Mouse (Mus musculus) CH12.LX (cell line): ENCODE results near the gene Gfod2. TPM values are rescaled to one million over a fixed set of nuclear protein-coding genes. Genes with fewer than 3 reads are reported as not detected.

Experiments
- DNase-seq: peaks from one replicate; pipeline ENCODE4 v3.0.0-alpha.2; 2013; ENCODE audit errors: extremely low read depth
- H3K27ac ChIP-seq: 2 replicates; pipeline ENCODE4 v1.5.1; 2012; ENCODE audit warnings: low read depth, mild to moderate bottlenecking, control low read depth, moderate library complexity; ENCODE audit not compliant: insufficient read depth
- H3K27me3 ChIP-seq: replicated peaks from 2 replicates; pipeline ENCODE3; 2012; ENCODE audit warnings: inconsistent platforms
- H3K36me3 ChIP-seq, 2 experiments: replicated peaks in 1 of 2; 2 replicates each; pipeline versions ENCODE3 to v1.6.1; 2012; ENCODE audit warnings: inconsistent platforms in 1 of 2, low read length in 1 of 2, mild to moderate bottlenecking in 1 of 2, mixed read lengths in 1 of 2, moderate library complexity in 1 of 2; ENCODE audit not compliant: control insufficient read depth in 1 of 2, insufficient read depth in 1 of 2
- H3K4me1 ChIP-seq, 2 experiments: 2 replicates each; pipeline ENCODE4 v1.6.1; 2012; ENCODE audit warnings: inconsistent platforms in 1 of 2, moderate library complexity in 1 of 2; ENCODE audit not compliant: insufficient read depth in 2 of 2, control insufficient read depth in 1 of 2
- H3K4me2 ChIP-seq: 2 replicates; pipeline ENCODE4 v1.6.1; 2012; ENCODE audit warnings: low read depth, mild to moderate bottlenecking, control low read depth; ENCODE audit not compliant: poor library complexity, insufficient read depth, severe bottlenecking
- H3K4me3 ChIP-seq, 3 experiments: fragments of 150-350 bp in 1 of 3; sonication (generic) in 1 of 3; replicated peaks in 1 of 3; 2 replicates each; pipeline versions ENCODE3 to v1.5.1; 2011 to 2012; ENCODE audit warnings: low read depth in 2 of 3, low read length in 2 of 3, mild to moderate bottlenecking in 2 of 3, moderate library complexity in 2 of 3, control low read depth in 1 of 3, improper control_type of control experiment in 1 of 3, inconsistent platforms in 1 of 3, mixed read lengths in 1 of 3; ENCODE audit not compliant: poor library complexity in 1 of 3
- H3K79me2 ChIP-seq: replicated peaks from 2 replicates; pipeline ENCODE4 v1.6.1; 2012; ENCODE audit warnings: mild to moderate bottlenecking, moderate library complexity; ENCODE audit not compliant: control insufficient read depth, poor library complexity, insufficient read depth, severe bottlenecking; ENCODE audit errors: extremely low read depth
- H3K9ac ChIP-seq: 2 replicates; pipeline ENCODE4 v1.6.1; 2012; ENCODE audit warnings: low read depth, mild to moderate bottlenecking, control low read depth, moderate library complexity; ENCODE audit not compliant: insufficient read depth
- H3K9me3 ChIP-seq: replicated peaks from 2 replicates; pipeline ENCODE3; 2012; ENCODE audit warnings: low read length, inconsistent platforms, mixed read lengths
- BHLHE40 ChIP-seq: IDR thresholded peaks from 2 replicates; pipeline ENCODE4 v1.6.1; 2011; ENCODE audit warnings: mild to moderate bottlenecking, low read depth, low read length, improper control_type of control experiment
- CHD1 ChIP-seq: IDR thresholded peaks from 2 replicates; pipeline ENCODE4 v1.6.1; 2012; ENCODE audit warnings: low read depth, low read length, improper control_type of control experiment, inconsistent platforms
- CHD2 ChIP-seq: IDR thresholded peaks from 2 replicates; pipeline ENCODE4 v1.6.1; 2011; ENCODE audit warnings: low read length, improper control_type of control experiment
- CTCF ChIP-seq, 2 experiments: IDR thresholded peaks in 1 of 2; conservative IDR thresholded peaks in 1 of 2; 2 replicates each; pipeline ENCODE4 v1.5.1; 2011 to 2012; ENCODE audit warnings: low read depth in 2 of 2, low read length in 2 of 2, improper control_type of control experiment in 1 of 2, inconsistent platforms in 1 of 2, mild to moderate bottlenecking in 1 of 2, moderate library complexity in 1 of 2
- E2F4 ChIP-seq: IDR thresholded peaks from 2 replicates; pipeline ENCODE4 v1.6.1; 2011; ENCODE audit warnings: low read depth, low read length, improper control_type of control experiment; ENCODE audit not compliant: insufficient replicate concordance
- EP300 ChIP-seq: IDR thresholded peaks from 2 replicates; pipeline ENCODE4 v1.6.1; 2011; ENCODE audit warnings: low read length, improper control_type of control experiment
- ETS1 ChIP-seq: conservative IDR thresholded peaks from 2 replicates; pipeline ENCODE4 v1.6.1; 2012; ENCODE audit warnings: low read depth, mild to moderate bottlenecking, inconsistent platforms, low read length, improper control_type of control experiment, moderate library complexity
- GABPA ChIP-seq: IDR thresholded peaks from 2 replicates; pipeline ENCODE4 v1.6.1; 2012; ENCODE audit warnings: low read depth, low read length, improper control_type of control experiment, inconsistent platforms; ENCODE audit not compliant: insufficient replicate concordance
- HCFC1 ChIP-seq: IDR thresholded peaks from 2 replicates; pipeline ENCODE4 v1.6.1; 2012; ENCODE audit warnings: low read depth, mild to moderate bottlenecking, inconsistent platforms, low read length, improper control_type of control experiment
- IRF4 ChIP-seq: IDR thresholded peaks from 2 replicates; pipeline ENCODE4 v1.6.1; 2014; ENCODE audit warnings: low read depth, mild to moderate bottlenecking, inconsistent platforms, low read length, improper control_type of control experiment
- JUN ChIP-seq: IDR thresholded peaks from 2 replicates; pipeline ENCODE4 v1.6.1; 2011; ENCODE audit warnings: low read depth, mild to moderate bottlenecking, low read length, improper control_type of control experiment, moderate library complexity; ENCODE audit not compliant: insufficient read depth
- JUND ChIP-seq: conservative IDR thresholded peaks from 2 replicates; pipeline ENCODE4 v1.6.1; 2011; ENCODE audit warnings: low read depth, low read length, improper control_type of control experiment
- KAT2A ChIP-seq: IDR thresholded peaks from 2 replicates; pipeline ENCODE4 v1.6.1; 2012; ENCODE audit warnings: low read length, improper control_type of control experiment, inconsistent platforms; ENCODE audit not compliant: insufficient replicate concordance
- MAFK ChIP-seq: IDR thresholded peaks from 2 replicates; pipeline ENCODE4 v1.6.1; 2011; ENCODE audit warnings: low read length, improper control_type of control experiment; ENCODE audit not compliant: insufficient replicate concordance
- MAX ChIP-seq: IDR thresholded peaks from 2 replicates; pipeline ENCODE4 v1.6.1; 2011; ENCODE audit warnings: low read length, improper control_type of control experiment
- MAZ ChIP-seq: IDR thresholded peaks from 2 replicates; pipeline ENCODE4 v1.6.1; 2012; ENCODE audit warnings: low read depth, mild to moderate bottlenecking, inconsistent platforms, low read length, improper control_type of control experiment, moderate library complexity
- MYC ChIP-seq: IDR thresholded peaks from 2 replicates; pipeline ENCODE4 v1.6.1; 2011; ENCODE audit warnings: low read depth, mild to moderate bottlenecking, improper control_type of control experiment, low read length
- NELFE ChIP-seq: IDR thresholded peaks from 2 replicates; pipeline ENCODE4 v1.6.1; 2011; ENCODE audit warnings: low read depth, low read length, improper control_type of control experiment
- PAX5 ChIP-seq: IDR thresholded peaks from 2 replicates; pipeline ENCODE4 v1.6.1; 2012; ENCODE audit warnings: low read length, inconsistent platforms, mixed read lengths
- POLR2A ChIP-seq: IDR thresholded peaks from 2 replicates; pipeline ENCODE4 v1.6.1; 2011; ENCODE audit warnings: low read depth, mild to moderate bottlenecking, improper control_type of control experiment, low read length
- RAD21 ChIP-seq: IDR thresholded peaks from 2 replicates; pipeline ENCODE4 v1.6.1; 2011; ENCODE audit warnings: low read depth, mild to moderate bottlenecking, low read length, improper control_type of control experiment, moderate library complexity
- RCOR1 ChIP-seq: conservative IDR thresholded peaks from 2 replicates; pipeline ENCODE4 v1.6.1; 2012; ENCODE audit warnings: low read depth, mild to moderate bottlenecking, inconsistent platforms, low read length, improper control_type of control experiment
- SIN3A ChIP-seq: IDR thresholded peaks from 2 replicates; pipeline ENCODE4 v1.6.1; 2012; ENCODE audit warnings: low read length, improper control_type of control experiment, inconsistent platforms
- SMC3 ChIP-seq: IDR thresholded peaks from 2 replicates; pipeline ENCODE4 v1.6.1; 2011; ENCODE audit warnings: low read depth, low read length, improper control_type of control experiment
- TBP ChIP-seq: conservative IDR thresholded peaks from 2 replicates; pipeline ENCODE4 v1.6.1; 2011; ENCODE audit warnings: low read depth, low read length, improper control_type of control experiment
- TCF12 ChIP-seq: IDR thresholded peaks from 2 replicates; pipeline ENCODE4 v1.6.1; 2014; ENCODE audit warnings: low read depth, mild to moderate bottlenecking, inconsistent platforms, low read length, improper control_type of control experiment
- USF1 ChIP-seq: IDR thresholded peaks from 2 replicates; pipeline ENCODE4 v1.6.1; 2014; ENCODE audit warnings: low read depth, mild to moderate bottlenecking, inconsistent platforms, low read length, improper control_type of control experiment
- ZC3H11A ChIP-seq: IDR thresholded peaks from 2 replicates; pipeline ENCODE4 v1.6.1; 2012; ENCODE audit warnings: low read depth, mild to moderate bottlenecking, inconsistent platforms, low read length, improper control_type of control experiment
- ZKSCAN1 ChIP-seq: IDR thresholded peaks from 2 replicates; pipeline ENCODE4 v1.6.1; 2012; ENCODE audit warnings: low read depth, inconsistent platforms, low read length, improper control_type of control experiment, borderline replicate concordance
- ZNF384 ChIP-seq: IDR thresholded peaks from 2 replicates; pipeline ENCODE4 v1.6.1; 2012; ENCODE audit warnings: low read depth, low read length, improper control_type of control experiment, inconsistent platforms
- dilution Hi-C: fragments of 300-500 bp; cut with MboI; formaldehyde crosslinking; loops from 2 replicates; pipeline ENCODE4 v1.14.3; 2020; ENCODE audit warnings: low sequenced_read_pairs; ENCODE audit not compliant: extremely low pct_unique_long_range_greater_than_20kb, extremely low pct_ligation_motif_present
- in situ Hi-C: fragments of 300-500 bp; cut with MboI; formaldehyde crosslinking; loops from 3 replicates; pipeline ENCODE4 v1.14.3; 2019; ENCODE audit warnings: low sequenced_read_pairs, low pct_ligation_motif_present, low pct_unique_long_range_greater_than_20kb, mixed read lengths
- polyA plus RNA-seq: library from polyadenylated mRNA; unstranded; fragments of >175 nt; gene quantifications from 2 replicates; pipeline ENCODE4 v1.2.1, GENCODE M21; 2012; ENCODE audit warnings: low read depth; ENCODE audit not compliant: insufficient read length
- total RNA-seq, 2 experiments: library from RNA; depleted of rRNA; stranded (reverse); fragments of 300-350 nt in 1 of 2; fragments of >200 nt in 1 of 2; gene quantifications; 2 replicates each; pipeline ENCODE4 v1.2.3; 2012 to 2014

Gene Gfod2
- total and polyA plus RNA-seq, 3 experiments: 1.7 to 3.1 (median 3.1) TPM

DNA sequence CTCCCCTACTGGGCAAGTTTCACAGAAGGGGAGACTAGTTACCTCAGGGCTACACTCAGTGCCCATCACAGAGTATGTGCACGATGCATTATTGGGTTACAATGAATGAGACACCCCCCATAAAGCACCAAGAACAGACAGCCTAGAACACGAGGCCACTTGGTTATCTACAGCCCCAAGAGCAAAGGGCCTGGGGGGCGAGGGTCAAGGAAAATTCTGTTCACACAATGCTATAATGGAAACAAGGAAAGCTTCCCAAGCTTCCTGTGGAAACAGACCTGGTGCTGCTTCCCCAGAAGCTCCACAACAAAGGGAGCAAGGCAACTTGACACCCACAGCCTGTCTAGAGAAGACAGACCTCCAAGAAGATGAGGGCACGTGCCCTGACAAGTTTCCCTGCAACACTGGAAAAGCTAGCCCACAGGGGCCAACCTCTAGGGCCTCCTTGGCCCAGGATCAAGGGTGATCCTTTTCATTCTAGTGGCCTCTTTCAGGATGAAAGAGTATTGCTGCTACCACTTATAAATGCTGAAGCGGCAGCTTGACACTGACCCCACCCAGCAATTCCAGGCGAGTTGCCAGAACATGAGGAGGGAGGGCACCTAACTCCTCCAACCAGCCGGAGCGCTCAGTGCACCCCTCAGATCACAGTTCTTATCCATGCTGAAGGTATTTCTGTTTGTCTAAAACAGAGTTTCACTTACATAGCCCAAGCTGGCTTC, 40.8 kb upstream of the Gfod2 start:
- no peak overlapping the region for H3K4me3 ChIP-seq
- no peak overlapping the region for H3K27ac ChIP-seq

DNA sequence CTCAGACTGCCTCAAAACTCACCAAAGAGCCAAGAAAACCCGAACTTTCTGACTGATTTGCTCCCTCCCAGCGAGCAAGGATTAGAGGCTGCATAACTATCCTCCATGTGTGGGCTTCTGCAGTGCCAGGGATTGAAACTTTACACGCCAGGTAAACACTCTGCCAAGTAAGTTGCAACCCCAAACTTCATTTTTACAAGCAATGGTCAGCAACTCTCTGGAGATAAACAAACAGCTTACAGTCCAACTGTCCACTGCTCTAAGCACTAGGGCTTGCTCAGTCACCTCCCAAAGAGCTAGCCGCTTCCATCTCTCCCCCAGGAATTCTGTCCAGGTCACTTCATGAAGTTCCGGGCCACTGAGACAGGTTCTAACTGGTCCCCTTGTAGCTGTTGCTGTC, 39.9 kb upstream of the Gfod2 start:
- Histone ChIP-seq H3K79me2 (no peaks in the 10 kb centered on the region; the same call in 1 of the 2 replicates), H3K9ac (no peak overlapping the region), H3K27ac (no peak overlapping the region), H3K27me3 (no peaks in the 10 kb centered on the region), H3K4me2 (no peak overlapping the region), H3K4me1 (peaks cover 7 to 26% of the 10 kb centered on the region in 2 experiments), H3K9me3 (no peaks in the 10 kb centered on the region), H3K36me3 (peaks cover 4 to 56% of the 10 kb centered on the region in 2 experiments), H3K4me3 (no peak overlapping the region)
- in situ Hi-C loops: loop anchor here (5.0 kb wide), 1 partner anchor 36 kb away; no protein-coding TSS in a partner anchor
- dilution Hi-C loops: no loop called here
- DNase-seq: no peak
- TF ChIP-seq TCF12 (no peak), JUN (no peak), BHLHE40 (no peak), KAT2A (no peak), E2F4 (no peak), JUND (no peak), CHD1 (no peak), SMC3 (no peak), PAX5 (no peak), MAFK (no peak), MAZ (no peak), ZNF384 (no peak), IRF4 (no peak), SIN3A (no peak), RCOR1 (no peak), ETS1 (no peak), NELFE (no peak), HCFC1 (no peak)

More for the DNA sequence above, 40.8 kb upstream of the Gfod2 start:
- Histone ChIP-seq H3K27me3 (no peaks in the 10 kb centered on the region), H3K4me2 (no peak overlapping the region), H3K4me1 (peaks cover 7 to 22% of the 10 kb centered on the region in 2 experiments), H3K9ac (no peak overlapping the region), H3K9me3 (no peaks in the 10 kb centered on the region), H3K79me2 (no peaks in the 10 kb centered on the region; the same call in 1 of the 2 replicates), H3K36me3 (peaks cover 4 to 54% of the 10 kb centered on the region in 2 experiments)
- dilution Hi-C loops (no loop called here), in situ Hi-C loops (loop anchor here (5.0 kb wide), 1 partner anchor 37 kb away; no protein-coding TSS in a partner anchor)
- TF ChIP-seq JUN (no peak), MYC (no peak), ZKSCAN1 (no peak), KAT2A (no peak), POLR2A (no peak), MAZ (no peak), USF1 (no peak), CTCF (conservative IDR thresholded peaks at IDR 0.05 in 1 of 2, IDR thresholded peaks at IDR 0.05 in 1 of 2; ENCODE audit: low read depth in 2 of 2, low read length in 2 of 2) (no peak), EP300 (no peak), TBP (no peak), TCF12 (no peak), SMC3 (no peak), GABPA (no peak), RAD21 (no peak), CHD2 (no peak), MAX (no peak), ETS1 (no peak), ZC3H11A (no peak)
- no peak for DNase-seq
